Mouse (Mus musculus): Measurements from ENCODE around the gene Heatr1.

The Heatr1 gene

DNA sequence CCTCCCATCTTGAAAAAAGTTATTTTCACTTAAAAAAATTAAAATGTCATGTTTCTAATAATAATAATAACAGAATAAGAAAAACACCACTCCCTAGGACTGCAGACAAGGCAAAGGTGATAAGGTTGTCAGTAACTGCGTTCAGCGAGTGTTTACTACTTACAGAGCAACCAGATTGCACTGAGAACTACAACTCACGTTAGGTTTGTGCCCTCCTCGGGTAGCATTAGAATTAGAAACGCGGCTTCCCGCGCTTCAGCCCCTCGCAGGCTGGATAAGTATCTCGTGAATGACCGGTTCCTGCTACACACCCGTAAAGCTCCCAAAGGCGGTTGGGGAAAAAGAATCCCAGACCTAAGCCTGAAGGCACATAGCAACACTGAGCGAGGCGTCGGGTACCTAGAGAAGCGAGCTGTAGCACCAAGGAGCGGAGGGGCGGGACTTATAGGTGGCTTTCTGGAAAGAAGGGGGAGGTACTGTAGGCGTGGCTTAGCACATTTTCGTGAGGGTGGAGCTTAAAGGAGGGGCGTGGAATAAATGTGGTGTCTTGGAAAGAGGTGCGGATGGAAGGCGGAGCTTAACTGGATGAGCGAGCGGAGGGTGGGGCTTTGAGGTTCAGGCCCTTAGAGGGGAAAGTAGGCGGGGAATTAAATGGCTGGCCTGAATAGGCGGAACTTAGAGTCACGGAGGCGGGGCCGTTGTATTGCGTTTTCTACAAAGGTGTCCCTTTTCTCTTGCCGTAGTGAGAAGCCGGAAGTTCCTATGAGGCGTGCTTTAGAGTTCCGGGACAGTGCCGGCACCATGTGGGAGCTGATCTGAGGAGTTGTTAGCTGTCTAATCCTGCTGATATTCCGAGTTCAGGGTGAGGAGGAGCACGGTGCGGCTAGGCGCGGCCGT lies at the start of gene Heatr1:
TSS of gene Heatr1 (plus strand) at position 419 of the 897 bp plus-strand sequence.
- peak; percentile 100 for DNase-seq (ENCODE audit: low read depth)

DNA sequence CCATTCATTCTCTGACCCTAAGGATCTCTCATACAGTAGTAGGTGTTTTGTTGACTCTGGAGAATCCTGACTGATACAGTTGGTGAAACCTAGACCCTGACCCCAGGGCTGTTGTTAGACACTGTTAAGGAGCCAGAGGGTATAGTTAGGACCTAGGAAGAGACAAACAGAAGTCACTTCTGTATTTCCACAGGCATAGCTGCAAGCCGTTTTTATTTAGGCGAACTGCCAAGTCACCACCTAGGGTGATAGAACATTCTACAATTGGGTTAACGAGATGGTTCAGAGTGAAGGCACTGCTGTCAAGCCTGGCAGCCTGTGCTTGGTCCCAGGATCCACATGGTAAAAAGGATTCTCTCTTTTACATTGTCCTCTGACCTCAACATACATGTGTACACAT lies 48.0 kb upstream of the Heatr1 start:
- DNase-seq (ENCODE audit: low read depth): no peak

DNA sequence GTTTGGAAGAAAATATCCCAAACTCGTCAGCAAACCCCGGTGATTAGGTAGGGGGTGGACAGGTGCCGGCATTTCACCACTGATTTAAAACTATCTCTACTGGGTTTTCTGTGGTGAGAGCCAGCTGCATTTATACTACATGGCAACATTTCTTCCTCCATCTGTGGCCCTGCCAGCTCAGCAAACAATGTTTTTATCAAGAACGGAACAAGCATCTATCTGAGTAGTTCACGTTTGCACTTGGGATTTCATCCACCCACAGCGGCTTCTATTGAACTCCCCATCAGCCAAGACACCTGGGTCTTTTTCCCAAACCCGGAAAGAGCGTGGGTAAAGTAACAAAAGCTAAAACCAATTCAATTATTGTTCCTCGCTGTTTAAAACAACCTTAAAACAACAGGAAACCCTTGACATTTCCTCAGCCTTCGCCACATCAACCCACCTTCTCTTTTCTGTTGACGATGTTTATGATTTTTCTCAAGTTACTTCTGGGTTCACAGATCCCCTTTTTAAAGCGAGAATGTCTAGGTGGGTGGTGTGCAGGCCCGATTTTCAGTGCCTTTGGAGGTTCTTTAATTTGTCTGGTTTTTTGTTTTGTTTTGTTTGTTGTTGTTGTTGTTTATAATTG lies 45.5 kb upstream of the Heatr1 start:
- peak; percentile 47 for DNase-seq (ENCODE audit: low read depth)

DNA sequence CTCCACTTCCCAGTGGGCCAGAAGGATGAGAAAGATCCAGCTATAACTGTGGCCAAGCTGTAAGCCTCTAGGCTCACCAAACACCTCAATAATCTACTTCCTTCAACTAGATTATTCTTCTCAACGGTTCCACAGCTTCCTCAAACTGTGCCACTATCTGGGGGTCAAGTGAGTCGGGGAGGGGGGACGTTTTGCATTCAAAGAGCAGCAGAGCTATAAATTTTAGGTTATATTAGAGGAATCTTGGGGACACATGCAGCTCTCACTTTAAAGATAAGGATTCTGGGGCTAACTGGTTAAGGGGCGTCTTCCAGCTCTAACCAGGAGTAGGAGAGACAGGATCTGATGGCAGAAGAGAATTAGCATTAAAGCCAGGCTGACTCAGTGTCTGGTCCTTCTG lies 38.6 kb upstream of the Heatr1 start:
- no peak for DNase-seq (ENCODE audit: low read depth)

DNA sequence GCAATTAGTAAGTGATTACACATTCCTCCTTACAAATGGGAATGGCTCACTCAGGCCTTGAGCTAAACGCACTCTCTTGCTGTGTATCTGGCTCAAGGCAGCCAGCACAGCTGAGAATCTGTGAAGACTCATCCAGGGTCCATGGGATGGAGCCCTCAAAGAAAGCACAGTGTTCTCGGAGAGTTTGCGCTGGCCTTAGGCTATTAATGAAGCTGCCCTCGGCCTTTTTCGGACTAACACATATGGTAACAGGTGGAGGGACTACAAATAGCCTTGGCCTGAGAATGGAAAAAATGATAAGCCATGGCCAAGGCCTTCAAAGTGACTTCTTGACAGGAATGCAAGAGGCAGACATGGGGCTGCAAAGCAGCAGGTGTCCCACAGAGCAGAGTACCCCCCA lies 37.3 kb upstream of the Heatr1 start:
- DNase-seq (ENCODE audit: low read depth): no peak

DNA sequence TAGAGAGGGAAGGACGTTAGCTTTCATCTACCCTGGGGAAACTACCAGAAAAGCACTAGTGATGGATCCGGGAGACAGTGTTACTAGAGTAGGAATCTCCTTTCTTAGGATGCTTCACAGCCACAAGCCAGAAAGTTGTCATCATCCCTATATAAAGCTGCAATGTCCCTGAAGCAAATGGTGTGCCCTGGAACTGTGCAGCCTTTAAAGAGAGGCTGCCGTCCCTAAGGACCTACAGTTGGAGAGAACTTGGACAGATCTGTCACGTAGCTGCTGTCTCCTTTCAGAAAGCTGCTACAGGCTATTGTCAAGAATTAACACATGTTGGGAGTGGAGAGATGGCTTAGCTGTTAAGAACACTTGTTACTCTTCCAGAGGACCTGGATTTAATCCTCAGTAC lies 33.3 kb upstream of the Heatr1 start:
- no peak for DNase-seq (ENCODE audit: low read depth)

DNA sequence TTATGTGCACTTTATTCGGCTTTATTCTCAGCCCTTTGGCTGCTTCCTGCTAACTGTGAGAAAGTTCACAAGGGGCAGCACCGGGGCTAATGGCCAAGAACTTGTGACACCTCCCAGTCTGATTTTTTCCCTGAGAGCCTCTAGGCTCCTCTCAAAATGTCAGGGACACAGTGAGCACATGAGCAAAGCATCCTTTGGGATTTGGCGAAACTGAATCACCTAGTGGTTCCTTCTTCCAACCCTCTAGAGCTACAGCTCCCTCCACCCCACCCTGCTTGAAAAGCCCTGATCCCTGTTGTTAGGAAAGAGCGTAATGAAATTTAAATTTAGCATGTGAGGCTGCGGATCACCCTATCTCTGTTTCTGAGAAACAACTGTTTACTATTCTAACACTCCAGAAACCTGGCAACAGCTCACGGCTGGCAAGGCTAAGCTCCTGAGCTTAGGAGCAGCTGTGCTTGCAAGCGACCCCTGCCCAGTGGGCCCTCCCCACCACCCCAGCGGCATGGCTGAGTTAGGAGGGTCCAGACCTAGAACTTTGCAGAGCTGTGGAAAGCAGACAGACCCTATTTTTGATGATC lies 25.7 kb upstream of the Heatr1 start:
- no peak for DNase-seq (ENCODE audit: low read depth)

DNA sequence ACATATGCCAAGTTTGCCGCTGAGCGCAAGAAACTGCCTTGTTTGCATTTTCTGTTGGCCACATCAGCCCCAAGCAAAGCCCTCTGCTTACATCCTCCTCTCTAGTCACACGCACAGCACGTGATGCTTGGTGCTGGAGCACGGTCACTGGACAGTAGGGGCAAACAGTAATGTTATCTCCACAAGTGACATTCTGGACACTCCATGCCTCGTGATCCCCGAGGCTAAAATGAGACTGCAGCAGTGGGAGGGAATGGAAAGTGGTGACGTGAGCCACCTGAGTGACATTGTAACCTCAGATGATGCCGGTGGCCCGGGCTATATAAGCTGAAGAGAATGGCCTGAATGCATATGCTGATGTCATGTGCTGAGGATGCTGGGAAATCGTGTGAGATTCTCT lies 24.9 kb upstream of the Heatr1 start:
- no peak for DNase-seq (ENCODE audit: low read depth)

DNA sequence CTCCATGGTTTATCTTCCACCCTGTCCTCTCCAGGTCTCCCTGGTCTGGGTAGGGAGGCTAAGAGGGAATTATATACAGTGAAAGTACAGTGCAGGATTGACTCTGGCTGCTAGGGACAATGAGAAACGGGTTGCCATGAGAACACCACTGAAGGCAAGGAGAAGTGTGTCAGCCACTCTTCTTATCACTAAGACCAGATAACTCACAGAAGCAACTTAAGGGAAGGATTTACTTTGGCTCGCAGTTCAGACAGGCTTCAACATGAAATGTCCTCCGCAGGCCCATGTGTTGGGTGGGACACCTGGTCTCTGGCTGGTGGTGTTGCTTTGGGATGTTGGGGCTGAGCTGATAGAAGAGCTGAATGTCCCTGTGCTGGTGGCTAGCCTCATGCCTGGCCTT lies 22.1 kb upstream of the Heatr1 start:
- no peak for DNase-seq (ENCODE audit: low read depth)

DNA sequence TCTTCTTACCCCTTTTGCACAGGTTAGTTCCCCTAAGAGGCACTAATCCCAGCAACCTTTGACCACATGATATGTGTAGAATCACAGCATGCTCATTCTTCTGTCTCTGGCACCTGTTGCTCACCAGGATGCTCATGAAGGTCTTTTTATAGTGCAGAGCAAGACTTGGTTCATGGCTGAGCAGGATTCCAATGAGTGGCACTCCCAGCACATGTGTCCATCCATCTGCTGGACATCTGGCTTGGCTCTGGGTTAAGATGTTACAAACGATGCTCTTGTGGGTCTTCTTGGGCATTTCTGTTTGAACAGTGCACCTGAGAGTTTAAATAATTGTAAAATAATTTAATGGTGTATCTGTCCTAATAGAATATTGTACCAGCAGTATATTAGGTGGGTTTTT lies 18.0 kb upstream of the Heatr1 start:
- DNase-seq (ENCODE audit: low read depth): no peak

DNA sequence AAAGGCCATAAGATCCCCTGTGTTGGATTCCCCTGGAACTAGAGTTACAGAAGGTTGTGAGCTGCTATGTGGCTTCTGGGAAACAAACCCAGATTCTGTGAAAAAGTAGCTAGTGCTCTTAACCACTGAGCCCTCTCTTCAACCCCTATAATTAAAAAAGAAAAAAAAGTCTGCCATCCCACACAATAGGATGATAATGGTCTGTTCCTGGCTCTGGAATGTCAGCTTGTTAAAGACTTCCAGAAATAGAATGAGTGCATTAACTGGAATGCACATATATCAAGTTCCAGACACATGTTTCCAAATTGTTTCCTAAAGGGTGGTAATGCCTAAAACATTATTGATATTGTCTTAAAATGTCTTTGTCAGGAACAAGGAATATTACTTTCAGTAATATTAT lies 10.0 kb upstream of the Heatr1 start:
- DNase-seq (ENCODE audit: low read depth): no peak

DNA sequence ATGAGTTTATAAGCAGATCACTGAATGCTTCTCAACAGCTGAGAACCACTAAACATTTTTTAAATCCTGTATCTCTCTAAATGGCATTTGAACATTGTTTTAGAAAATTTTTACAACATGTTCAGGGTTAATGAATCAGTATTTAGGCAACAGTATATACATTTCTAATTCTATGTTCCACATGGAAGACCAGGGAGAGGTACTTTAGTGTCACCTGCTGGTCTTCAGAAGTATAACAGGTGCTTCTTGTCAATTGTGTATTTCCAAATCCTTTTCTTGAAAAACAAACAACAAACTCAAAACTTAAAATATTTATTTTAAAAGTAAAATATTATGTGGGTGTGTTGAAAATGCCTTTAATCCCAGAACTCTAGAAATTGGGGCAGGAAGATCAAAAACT lies 8.5 kb upstream of the Heatr1 start:
- peak; percentile 72 for DNase-seq (ENCODE audit: low read depth)

DNA sequence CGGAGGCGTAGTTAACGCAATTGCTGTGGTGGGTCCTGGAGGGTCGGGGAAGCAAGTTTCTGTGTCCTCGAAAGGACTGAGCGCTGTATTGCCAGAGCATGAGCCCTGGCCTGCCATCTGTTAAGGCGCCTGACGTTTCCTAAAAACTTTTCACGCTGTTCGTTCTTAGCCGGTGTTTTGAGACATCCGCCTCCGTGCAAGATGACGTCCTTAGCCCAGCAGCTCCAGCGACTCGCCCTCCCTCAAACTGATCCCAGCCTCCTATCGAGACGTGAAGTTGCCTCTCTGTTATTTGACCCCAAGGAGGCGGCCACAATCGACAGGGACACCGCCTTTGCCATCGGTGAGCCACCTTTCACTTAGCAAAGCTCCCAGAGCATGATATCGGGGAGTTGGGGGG lies 744 bp downstream of the Heatr1 start:
- peak; percentile 75 for DNase-seq (ENCODE audit: low read depth)

DNA sequence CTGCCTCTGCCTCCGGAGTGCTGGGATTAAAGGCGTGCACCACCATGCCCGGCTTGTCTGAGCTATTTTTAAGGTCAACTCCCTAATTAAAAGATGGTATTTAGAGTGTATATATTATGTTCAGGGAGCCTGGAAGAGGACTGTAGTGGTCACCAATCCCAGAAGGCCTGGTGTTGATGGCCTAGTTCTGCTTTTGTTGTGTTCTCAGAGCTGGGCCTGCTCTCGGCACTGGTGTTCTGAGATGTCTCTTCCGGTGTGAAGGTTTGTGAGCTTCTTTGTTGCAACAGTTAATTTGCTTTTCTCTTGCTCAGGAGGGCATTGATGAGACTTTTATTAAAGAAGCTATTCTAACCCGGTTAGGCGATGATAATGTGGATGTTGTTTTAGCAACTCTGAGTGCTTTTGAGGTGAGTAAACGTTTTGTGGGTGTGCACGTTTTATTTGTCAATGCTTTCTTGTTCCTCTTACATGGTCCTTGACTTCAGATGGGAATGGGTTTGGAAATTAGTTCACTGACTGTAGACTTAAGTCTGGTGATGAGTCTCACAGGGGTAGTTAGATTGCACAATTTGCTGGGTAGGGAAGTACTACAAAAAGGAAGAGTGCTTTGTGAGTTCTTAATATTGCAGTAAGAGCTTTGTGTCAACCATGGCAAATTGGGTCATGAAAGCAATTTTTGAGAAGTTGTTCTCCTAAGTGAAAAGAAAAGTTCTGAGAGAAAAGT lies 13.7 kb downstream of the Heatr1 start:
- DNase-seq (ENCODE audit: low read depth): no peak

DNA sequence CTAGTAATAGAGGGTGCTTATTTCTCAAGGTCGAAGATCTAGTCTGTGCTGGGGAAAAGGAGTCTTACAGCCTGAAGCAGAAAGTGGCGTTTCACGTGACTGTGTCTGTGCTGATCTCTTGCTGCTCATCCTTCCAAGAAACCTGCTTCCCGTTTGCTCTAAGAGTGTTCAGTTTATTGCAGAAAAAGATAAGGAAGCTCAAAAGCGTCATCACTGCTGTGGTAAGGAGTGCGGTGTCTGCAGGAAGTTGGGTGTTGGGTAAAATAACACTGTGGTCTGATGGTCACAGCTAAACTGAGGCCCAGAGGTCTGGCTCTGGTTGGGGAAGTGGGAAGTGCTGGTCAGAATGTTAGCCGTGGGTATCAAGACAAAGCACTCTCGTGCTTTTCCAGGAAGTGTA lies 17.2 kb downstream of the Heatr1 start:
- DNase-seq (ENCODE audit: low read depth): no peak

DNA sequence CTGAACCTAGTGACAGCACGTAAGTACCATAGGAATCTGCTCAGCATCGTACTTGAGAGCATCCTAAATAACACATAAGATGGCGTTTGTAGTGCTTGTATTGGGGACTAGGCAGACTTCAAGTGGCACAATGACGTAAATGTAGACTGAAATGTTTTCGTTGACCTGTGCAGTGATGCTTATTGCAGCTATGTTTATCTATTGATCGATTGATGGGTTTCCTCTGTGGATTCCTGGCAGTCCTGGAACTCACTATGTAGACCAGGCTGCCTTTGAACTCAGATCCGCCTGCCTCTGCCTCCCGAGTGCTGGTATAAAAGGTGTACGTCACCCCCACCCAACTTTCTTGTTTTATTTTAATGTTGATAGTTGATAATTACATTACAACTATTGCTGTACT lies 25.8 kb downstream of the Heatr1 start:
- DNase-seq (ENCODE audit: low read depth): no peak

DNA sequence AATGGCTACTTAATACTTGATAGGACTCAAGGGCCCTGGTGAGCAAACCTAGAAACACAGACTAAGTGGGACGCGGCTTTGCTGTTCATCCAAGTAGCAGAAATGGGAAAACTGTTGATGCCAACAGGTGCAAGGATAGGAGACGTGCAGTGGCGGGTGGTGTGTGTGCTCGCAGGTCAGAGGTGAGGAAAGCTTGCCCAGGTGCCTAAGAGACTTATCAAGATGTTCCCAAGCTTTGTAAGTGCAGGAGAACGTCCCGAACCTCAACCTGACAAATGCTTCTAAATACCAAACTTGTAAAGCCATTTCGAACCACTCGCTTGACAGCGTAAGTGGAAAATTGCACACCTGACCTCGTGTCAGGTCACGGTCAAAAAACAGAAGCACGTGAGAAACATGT lies 33.7 kb downstream of the Heatr1 start:
- DNase-seq (ENCODE audit: low read depth): no peak

DNA sequence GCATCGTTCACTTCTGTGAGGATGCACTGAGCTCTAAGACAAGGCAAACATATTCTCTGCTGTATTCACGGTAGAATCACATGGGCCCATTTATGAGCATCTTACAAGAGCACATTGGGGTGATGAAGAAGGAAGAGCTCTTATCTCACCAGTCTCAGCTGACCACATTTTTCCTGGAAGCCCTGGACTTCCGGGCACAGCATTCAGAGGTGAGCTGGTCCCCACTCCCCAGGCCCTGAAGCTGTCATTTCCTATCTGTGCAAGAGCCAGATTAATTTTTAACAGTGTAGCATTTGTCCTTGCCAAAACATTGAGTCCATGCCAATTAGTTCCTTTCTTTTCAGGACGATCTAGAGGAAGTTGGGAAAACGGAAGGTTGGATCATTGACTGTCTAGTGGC lies 39.0 kb downstream of the Heatr1 start:
- DNase-seq (ENCODE audit: low read depth): no peak

DNA sequence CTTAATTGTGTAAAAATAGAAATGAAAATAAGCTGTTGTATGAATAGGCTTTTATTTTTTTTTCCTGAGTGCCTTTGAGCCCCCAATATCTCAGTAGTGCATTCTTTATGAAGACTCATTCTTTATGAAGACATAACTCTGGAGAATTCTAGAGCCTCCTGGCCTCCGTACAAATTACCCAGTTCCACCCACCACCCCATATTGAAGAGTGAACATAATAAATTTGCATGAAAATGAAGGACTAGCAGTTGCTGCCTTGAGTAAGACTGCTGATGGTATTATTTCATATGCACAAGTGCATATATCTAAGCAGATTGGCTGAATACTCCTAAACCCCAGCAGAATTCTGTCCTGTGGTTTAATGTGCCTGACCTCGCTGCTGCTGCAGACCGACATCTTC lies 44.8 kb downstream of the Heatr1 start:
- DNase-seq (ENCODE audit: low read depth): no peak

DNA sequence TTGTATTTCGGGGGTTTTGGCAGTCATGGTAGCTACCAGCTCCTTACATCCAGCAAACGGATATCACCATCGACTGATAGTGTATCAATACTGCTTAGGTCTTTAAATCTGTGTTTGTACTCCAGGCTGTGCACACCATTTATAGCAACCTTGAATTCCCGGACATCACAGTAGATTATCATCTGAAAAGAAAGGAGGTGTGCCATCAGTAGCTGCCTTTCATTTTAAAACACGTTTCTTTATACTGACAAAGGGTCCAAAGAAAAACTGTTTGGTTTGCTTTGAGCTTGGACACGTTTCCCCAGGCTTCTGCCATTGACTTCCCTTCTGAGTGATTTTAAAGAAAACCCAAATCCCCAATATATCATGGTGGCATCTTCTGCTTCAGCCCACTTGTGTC lies 46.0 kb downstream of the Heatr1 start:
- no peak for DNase-seq (ENCODE audit: low read depth)

DNA sequence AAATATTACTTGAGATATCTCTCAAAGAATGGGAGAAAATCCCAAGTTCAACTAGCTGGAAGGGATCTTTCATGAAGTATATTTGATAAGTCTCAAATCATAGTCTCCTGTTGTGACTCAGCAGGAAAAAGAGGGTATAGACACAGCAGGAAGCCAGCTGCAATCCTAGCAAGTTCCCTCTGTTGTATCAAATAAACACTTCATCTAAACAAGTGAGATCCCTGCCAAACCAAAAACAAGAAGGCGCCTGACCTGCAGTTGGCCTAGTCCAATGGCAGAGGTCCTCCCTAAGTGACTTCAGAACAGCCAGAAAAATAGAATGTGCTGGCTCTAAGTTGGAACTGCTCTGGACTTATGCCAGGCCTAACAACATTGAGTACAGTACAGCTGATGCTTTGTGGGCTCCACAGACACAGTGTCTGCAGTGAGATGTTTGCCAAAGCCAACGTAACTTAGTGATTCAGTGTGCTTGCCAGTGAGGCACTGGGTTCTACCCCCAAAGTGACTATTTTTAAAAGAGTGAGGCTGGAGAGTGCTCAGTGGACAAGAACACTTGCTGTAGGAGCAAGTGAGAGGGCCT lies 47.3 kb downstream of the Heatr1 start:
- DNase-seq (ENCODE audit: low read depth): no peak

DNA sequence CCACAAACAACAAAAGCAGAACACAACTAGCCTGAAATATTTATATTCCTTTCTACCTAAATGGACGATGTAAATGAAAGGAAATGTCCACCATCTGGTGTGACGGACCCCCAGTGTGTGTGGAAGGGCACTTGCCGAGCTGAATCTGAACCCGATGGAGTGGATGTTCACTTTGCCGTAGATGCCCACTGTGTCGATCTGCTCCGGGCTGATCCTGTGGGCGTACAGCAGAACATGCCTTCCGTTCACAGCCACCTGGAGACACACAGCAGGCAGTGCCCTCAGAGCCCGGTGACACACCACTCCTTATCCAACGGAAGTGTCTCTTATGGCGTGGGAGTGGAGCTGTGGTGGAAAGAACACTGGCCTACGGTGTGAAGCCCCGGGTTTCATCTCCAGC lies 58.3 kb downstream of the Heatr1 start:
- DNase-seq (ENCODE audit: low read depth): no peak
